Mouse (Mus musculus) heart, adult 8-10 months (tissue): Measurements from ENCODE around the gene Gm3776. TPM values are rescaled to one million over a fixed set of nuclear protein-coding genes. Genes with fewer than 3 reads are reported as not detected.
A peak's percentile ranks its signal among the peaks of the same experiment; 100 is the strongest.
"Not testable (repeated sequence)": the region's sequence is repeated elsewhere in the genome, so short reads cannot be mapped to it uniquely, and the experiment has no call there.

Experiments used
- DNase-seq: peaks from one replicate; pipeline ENCODE4 v3.0.0; 2022; ENCODE audit warnings: low spot score
- total RNA-seq, 4 experiments: library from RNA; stranded (reverse); gene quantifications; 2 replicates each; pipeline ENCODE4 v1.2.4; 2022

Gm3776 gene
- 1 to 10 TPM in 3 of 4 experiments, under 1 TPM in 1; 0.43 to 6.3 (median 2.7) TPM for total RNA-seq

DNA sequence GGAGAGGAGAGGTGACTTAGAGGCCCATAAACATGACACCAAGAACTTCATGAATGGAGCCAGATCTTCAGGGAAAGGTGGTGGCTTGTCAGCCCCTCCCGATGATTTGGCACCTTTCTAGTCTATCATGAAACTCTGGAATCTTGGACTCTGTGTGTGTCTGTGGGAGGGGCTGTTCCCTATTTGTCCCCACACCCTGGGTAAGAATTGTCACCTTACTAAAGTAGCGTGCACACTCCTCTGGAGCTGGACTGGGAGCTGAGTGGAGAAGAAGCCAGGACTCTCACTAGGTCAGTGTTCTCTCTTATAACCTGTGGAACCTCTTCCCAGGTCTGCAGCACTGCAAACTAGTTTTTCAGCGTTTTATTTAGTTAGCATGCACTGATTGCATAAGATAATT is at the start of gene Gm3776:
Gm3776 (plus strand) TSS at position 216 of the 400 bp plus-strand sequence.
- not testable (repeated sequence) for DNase-seq

DNA sequence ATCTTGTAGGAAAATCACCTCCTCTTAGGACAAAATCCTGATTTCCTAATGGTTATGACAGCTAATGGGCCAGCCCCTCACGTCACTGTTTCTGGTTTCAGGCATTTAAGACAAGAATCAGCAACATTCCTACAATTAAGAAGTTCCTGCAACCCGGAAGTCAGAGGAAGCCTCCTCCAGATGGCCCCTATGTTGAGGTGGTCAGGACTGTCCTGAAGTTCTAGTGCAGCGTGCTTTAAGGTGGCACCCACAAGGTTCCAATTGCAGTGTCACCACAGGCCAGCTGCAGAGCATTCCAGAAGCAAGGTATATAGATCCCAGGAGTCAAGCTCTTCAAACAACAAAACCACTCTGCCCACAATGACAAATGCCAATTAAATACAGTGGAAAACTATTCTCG is 48.0 kb upstream of the Gm3776 start:
- DNase-seq = no peak

DNA sequence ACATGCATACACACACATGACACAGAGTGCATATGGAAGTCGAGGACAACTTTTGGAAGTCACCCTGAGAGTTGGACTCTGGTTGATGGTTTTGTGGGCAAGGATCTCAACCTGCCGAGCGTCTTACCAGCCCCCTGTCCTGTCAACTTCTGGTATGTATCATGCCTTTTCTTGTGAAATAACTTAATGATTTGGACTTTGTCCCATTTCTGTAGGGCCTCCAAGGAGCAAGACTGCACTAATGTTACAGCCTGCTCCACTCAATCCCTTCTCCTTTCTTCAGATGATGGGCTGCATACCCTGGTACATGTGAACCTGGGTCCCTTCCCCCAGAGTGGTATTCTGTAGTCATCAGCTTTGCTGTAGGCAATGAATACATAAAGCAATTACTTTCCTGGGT is 46.9 kb upstream of the Gm3776 start:
- no peak for DNase-seq

DNA sequence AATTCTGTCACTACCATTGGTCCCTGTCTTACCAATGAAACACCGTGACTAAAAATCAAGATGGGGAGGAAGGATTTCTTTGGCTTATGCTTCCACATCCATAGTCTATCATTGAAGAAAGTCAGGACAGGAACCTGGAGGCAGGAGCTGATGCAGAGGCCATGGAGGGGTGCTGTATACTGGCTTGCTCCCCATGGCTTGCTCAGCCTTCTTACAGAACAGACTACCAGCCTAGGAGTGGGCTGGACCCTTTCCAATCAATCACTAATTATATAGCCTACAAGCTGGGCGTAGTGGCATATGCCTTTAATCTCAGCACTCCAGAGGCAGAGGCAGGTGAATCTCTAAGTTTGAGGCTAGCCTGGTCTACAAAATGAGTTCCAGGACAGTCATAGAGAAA is 46.1 kb upstream of the Gm3776 start:
- DNase-seq = no peak

DNA sequence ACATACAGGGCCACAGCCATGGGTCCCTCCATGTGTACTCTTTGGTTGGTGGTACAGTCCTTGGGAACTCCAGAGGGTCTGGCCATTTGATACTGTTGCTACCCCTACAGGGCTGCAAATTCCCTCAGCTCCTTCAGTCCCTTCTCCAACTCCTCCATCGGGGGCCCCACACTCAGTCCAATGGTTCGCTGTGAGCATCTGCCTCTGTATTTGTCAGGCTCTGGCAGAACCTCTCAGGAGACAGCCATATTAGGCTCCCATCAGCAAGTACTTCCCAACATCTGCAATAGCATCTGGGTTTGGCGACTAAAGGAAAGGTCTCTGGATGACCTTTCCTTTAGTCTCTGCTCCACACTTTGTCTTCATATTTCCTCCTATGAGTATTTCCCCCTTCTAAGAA is 45.4 kb upstream of the Gm3776 start:
- DNase-seq = no peak

DNA sequence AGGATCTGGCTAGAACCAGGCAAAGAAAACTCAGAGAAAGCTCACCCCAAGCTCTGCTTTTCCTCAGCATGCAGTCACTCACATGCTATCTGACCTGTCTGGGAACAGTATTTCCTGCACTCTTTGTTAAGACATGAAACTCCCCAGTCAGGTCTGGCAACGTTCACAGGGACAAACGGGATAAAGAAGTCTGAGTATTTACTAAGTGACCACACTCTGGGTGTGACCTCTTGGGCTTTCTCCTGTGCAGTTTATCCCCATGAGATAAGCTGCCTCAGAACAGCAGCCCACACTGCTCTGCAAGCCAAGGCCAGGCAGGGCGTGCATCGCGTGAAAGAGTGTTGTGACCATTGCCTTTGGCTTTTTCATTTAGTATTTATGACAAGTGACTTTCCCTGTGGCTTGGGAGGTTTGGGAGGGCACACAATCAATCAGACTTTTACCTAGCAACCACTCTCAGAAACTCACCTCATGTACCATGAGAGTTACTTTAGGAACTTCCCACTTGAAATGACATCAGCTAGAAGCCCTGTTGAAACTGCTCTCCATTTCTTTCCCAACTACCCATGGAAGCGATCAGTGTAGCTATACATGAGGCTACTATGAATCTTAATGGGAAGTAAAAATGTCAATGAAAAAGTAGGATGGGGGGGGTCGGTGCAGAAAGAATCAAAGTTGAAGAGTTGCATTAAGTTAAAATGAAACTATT is 44.4 kb upstream of the Gm3776 start:
- no peak for DNase-seq

DNA sequence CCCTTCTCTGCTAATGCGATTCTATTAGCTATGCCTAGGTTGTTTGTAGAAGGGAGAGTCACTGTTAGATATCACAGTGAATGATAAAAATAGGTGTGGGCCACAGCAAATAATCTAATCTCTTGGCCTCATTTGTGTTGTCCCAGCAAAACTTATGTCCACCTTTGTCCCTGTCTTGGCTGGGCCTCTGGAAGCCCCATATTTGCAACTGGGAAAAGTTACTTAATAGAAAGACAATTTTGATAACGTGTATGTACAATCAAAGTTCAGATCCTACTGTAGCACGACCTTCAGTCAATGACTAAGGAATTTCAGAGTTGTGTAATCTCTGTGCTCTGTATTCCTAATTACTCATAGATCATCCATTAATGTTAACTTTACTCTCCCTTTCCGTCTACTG is 39.9 kb upstream of the Gm3776 start:
- DNase-seq = no peak

DNA sequence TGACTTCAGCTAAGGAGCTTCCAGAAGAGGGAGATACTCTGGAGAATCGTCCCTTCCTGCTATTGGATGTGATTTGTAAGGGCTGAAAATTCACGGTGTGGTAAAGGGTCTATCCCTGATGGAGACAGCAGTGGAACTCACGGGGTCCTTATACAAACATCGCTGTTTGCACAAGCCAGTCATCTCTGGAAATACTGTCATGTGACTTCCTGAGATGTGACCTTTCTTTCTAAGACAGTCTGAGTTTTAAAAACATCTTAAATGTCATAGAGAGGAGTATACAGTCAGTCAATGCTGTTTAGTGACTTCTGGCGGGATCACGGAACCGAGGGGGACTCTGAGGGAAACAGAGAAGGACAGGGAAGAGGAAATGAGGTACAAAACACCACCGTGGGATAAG is 34.3 kb upstream of the Gm3776 start:
- DNase-seq = no peak

DNA sequence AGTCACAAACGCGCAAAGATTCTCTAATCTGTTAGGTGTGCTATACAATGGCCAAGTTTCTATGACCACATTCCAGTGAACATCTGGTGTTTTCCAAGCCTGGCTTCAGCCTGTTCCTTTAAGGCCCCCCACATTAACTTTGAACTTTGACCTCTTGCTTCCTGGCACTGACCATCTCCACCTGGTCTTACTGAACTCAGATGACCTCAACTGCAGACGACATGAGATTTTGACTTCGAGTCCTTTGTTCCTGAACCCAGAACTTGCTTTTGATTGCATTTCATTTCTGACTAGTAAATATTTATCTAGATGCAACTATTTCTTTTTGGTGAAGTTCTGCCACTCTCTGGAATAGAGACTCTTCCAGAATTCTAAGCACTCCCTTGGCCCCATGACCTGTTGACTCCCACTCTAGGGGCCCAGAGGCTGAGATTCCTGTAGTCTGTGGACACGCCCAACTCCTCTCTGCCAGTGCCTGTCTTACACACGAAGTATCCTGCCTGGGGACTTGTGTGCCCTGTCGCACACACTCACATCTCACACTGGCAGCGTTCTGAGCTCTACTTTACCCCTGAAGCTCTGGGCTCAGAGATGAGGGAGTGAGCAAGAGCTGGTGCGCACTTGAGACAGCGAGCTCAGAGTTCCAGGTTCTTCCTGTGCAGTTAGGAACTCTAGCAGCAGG is 33.6 kb upstream of the Gm3776 start:
- no peak for DNase-seq

DNA sequence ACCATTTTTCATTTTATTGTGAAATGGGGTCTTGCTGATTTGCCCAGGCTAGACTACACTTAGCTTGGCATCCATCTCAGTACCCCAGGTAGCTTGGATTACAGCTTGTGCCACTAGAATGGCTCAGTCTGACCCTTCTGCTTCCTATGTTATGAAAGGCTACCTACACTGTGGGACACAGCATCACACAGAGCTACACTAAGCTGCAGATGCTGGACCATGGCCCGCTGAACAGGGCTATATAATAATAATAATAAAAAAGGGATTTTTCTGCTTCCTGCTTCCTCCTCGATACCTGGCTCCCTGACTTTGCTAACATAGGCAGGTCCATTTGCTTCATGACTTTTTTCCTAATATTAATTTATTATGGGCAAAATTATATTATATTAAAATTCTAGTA is 32.5 kb upstream of the Gm3776 start:
- no peak for DNase-seq

DNA sequence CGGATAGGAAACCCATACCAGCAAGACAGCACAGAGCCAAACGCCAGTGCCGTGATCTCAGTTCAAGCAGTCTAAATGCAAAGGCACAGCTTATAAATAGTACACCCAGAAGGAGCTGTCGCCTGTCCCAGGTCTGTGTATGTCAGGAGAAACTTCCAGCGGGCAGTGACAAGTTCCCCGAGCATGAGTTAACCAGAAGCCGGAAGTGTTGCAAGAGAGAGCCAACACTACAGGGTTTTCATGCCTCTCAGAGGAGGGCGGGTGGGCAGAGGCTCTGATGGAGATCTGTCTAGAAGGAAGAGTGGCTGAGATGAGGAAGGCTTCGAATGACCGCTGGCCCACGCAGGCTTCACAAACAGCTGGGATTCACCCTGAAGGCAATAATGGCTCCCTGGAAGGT is 31.6 kb upstream of the Gm3776 start:
- DNase-seq = no peak

DNA sequence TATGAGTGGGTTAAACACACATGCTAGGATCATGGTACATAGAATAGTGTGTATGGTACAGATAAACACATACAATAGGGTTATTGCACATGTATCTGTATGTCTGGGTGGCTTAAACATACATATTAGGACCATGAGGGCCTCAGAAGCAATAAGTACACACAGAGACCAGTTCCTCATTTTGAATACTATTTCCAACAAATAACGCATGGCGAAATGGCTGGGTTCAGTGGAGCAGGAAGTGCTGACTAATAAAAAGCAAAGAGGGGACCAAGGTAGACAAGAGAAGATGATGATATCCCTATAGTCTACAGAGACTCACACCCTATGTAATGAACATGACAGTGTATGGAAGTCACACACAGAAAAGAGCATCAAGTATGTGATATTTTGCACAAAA is 28.8 kb upstream of the Gm3776 start:
- no peak for DNase-seq

DNA sequence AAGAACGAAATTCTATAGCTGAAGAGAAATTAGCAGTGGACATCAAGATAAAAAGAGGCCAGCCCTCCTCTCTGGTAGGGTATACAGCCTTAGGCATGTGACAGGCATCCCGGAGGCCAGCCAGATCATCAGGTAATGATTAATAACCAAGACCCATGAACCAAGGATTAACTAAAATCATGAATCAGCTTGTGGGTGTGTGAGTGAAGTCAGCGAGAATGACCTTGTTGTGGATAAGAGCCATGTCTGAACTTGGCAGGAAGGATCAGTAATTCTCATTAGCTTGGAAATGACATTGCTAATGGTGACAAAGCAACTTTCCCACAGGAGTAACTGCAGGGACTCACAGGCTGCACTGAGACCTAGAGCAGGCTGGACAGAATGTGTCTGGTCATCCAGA is 27.3 kb upstream of the Gm3776 start:
- DNase-seq = not testable (repeated sequence)

DNA sequence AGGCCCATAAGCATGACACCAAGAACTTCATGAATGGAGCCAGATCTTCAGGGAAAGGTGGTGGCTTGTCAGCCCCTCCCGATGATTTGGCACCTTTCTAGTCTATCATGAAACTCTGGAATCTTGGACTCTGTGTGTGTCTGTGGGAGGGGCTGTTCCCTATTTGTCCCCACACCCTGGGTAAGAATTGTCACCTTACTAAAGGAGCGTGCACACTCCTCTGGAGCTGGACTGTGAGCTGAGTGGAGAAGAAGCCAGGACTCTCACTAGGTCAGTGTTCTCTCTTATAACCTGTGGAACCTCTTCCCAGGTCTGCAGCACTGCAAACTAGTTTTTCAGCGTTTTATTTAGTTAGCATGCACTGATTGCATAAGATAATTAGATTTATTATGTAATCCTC is 26.5 kb upstream of the Gm3776 start, which contains the start of gene Gsta1:
Gsta1 (plus strand) TSS at position 196 of the 400 bp plus-strand sequence.
- DNase-seq = not testable (repeated sequence)

DNA sequence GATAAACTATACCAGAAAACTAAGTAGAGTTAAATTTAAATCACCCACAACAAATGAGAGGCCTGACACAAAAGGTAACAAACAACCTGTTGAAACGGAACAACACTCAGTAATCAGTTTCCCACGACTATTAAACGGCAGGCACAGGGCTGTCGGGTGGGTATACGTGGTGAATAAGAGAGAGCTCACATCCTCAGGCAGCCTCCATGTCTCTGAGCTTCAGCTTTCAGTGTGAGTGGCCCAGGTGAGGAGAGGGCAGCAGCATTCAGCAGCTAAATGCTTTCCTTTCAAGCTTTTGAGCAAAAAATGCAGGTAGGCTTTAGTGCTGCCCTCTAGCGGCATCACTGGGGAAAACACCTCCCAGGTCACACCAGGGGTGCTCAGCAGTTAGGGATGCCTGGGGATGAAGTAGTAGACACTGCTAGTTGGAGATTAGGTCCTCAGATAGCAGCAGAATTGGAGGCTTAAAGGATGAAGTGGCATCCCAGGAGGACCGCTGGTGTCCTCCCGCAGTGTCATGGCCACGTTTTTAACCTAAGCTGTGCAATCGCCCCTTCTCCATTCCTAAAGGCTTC is 23.7 kb upstream of the Gm3776 start:
- DNase-seq = not testable (repeated sequence)

DNA sequence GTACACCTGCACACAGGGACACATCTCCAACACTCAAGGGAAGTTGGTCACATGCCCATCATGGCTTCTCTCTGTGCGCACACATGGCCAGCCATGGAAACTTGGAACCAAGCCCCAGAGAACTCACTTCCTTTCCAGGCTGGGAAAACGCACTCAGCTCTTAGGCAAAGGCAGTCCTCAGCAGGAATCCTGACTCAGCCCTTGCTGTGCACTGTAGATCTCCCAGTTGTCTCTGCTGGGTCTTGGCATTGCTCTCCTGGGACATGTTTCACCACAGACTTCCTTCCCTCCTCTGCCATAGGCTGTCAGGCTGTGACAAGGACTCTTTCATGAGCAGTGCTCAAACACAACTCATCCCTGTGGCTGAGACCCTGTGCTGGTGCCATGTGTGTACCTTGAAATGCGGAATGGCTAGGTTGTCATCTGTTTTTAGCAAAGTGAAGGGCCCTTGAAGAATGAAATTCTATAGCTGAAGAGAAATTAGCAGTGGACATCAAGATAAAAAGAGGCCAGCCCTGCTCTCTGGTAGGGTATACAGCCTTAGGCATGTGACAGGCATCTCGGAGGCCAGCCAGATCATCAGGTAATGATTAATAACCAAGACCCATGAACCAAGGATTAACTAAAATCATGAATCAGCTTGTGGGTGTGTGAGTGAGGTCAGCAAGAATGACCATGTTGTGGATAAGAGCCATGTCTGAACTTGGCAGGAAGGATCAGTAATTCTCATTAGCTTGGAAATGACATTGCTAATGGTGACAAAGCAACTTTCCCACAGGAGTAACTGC is 1.1 kb upstream of the Gm3776 start:
- DNase-seq = not testable (repeated sequence)

DNA sequence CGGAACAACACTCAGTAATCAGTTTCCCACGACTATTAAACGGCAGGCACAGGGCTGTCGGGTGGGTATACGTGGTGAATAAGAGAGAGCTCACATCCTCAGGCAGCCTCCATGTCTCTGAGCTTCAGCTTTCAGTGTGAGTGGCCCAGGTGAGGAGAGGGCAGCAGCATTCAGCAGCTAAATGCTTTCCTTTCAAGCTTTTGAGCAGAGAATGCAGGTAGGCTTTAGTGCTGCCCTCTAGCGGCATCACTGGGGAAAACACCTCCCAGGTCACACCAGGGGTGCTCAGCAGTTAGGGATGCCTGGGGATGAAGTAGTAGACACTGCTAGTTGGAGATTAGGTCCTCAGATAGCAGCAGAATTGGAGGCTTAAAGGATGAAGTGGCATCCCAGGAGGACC is 2.8 kb downstream of the Gm3776 start:
- DNase-seq = peak; percentile 18

DNA sequence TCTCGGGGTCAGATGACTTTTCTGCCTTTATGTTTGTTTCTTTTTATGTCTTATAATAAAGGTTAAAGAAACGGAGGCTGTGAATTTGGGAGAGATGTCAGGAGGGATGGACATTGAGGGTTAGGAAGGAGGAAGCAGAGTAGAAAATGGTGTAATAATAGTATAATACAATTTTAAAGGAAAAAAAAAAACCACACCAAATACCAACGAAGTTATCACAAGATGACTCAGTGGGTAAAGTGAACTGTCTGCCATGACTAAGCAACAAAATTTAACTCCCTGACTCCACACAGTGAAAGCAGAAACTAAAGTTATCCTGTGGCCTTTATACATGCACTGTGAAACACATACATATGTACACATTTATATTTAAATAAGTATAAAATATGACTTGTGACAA is 14.0 kb downstream of the Gm3776 start:
- DNase-seq = not testable (repeated sequence)

DNA sequence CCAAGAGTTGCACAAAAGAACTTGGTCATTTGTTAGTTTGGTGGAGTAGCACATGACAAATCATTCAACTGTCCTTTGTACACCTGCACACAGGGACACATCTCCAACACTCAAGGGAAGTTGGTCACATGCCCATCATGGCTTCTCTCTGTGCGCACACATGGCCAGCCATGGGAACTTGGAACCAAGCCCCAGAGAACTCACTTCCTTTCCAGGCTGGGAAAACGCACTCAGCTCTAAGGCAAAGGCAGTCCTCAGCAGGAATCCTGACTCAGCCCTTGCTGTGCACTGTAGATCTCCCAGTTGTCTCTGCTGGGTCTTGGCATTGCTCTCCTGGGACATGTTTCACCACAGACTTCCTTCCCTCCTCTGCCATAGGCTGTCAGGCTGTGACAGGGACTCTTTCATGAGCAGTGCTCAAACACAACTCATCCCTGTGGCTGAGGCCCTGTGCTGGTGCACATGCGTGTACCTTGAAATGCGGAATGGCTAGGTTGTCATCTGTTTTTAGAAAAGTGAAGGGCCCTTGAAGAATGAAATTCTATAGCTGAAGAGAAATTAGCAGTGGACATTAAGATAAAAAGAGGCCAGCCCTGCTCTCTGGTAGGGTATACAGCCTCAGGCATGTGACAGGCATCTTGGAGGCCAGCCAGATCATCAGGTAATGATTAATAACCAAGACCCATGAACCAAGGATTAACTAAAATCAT is 25.2 kb downstream of the Gm3776 start:
- DNase-seq = not testable (repeated sequence)

DNA sequence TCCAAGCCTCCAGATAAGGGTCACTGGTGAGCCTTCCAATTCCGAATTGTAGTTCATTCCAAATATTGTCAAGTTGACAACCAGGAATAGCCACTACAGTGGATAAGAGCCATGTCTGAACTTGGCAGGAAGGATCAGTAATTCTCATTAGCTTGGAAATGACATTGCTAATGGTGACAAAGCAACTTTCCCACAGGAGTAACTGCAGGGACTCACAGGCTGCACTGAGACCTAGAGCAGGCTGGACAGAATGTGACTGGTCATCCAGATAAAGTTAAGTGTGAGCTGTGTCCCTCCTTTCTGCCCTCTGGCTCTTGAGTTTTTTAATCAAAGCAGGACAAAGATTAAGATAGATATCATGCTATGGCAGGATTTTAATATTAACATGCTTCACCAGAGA is 32.1 kb downstream of the Gm3776 start:
- not testable (repeated sequence) for DNase-seq

DNA sequence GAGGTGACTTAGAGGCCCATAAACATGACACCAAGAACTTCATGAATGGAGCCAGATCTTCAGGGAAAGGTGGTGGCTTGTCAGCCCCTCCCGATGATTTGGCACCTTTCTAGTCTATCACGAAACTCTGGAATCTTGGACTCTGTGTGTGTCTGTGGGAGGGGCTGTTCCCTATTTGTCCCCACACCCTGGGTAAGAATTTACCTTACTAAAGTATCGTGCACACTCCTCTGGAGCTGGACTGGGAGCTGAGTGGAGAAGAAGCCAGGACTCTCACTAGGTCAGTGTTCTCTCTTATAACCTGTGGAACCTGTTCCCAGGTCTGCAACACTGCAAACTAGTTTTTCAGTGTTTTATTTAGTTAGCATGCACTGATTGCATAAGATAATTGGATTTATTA is 32.8 kb downstream of the Gm3776 start, which contains the start of gene Gm10639:
Gm10639 (plus strand) TSS at position 201 of the 400 bp plus-strand sequence.
- DNase-seq = not testable (repeated sequence)
